Mouse (Mus musculus) G1E (cell line): ENCODE measurements around the gene Rce1. TPM values are rescaled to one million over a fixed set of nuclear protein-coding genes. Genes with fewer than 3 reads are reported as not detected.
A peak's percentile ranks its signal among the peaks of the same experiment; 100 is the strongest.

Experiments
- ATAC-seq: 2 replicates; pipeline ENCODE4 v1.8.0; 2016; ENCODE audit warnings: mild to moderate bottlenecking; ENCODE audit not compliant: insufficient number of reproducible peaks, poor library complexity, low FRiP score, severe bottlenecking; ENCODE audit errors: extremely low read depth
- DNase-seq: peaks from one replicate; pipeline ENCODE4 v3.0.0; 2012; ENCODE audit warnings: low spot score
- H3K27me3 ChIP-seq: 2 replicates; pipeline ENCODE4 v1.6.1; 2012; ENCODE audit warnings: mild to moderate bottlenecking, low read length, inconsistent platforms; ENCODE audit not compliant: insufficient read depth
- H3K36me3 ChIP-seq: replicated peaks from 2 replicates; pipeline ENCODE3; 2012; ENCODE audit warnings: mild to moderate bottlenecking, inconsistent platforms
- H3K4me1 ChIP-seq: 2 replicates; pipeline ENCODE4 v1.6.1; 2012; ENCODE audit warnings: low read depth, low read length, inconsistent platforms, mixed read lengths; ENCODE audit not compliant: insufficient read depth
- H3K4me3 ChIP-seq: 2 replicates; pipeline ENCODE4 v1.5.1; 2012; ENCODE audit warnings: low read depth, mild to moderate bottlenecking, inconsistent platforms, low read length, moderate library complexity, mixed read lengths
- H3K9me3 ChIP-seq: replicated peaks from 2 replicates; pipeline ENCODE4 v1.6.1; 2012; ENCODE audit warnings: inconsistent platforms
- CTCF ChIP-seq: IDR thresholded peaks from 2 replicates; pipeline ENCODE4 v1.5.1; 2012; ENCODE audit warnings: low read depth, low read length, inconsistent platforms, mixed read lengths
- GATA1 ChIP-seq: IDR thresholded peaks from 2 replicates; pipeline ENCODE4 v1.6.1; 2012; ENCODE audit warnings: borderline replicate concordance, low read length, inconsistent platforms, mixed read lengths
- GATA2 ChIP-seq: IDR thresholded peaks from 2 replicates; pipeline ENCODE4 v1.6.1; 2012; ENCODE audit warnings: low read depth, low read length, inconsistent platforms, borderline replicate concordance
- POLR2AphosphoS5 ChIP-seq: IDR thresholded peaks from 2 replicates; pipeline ENCODE4 v1.6.1; 2012; ENCODE audit warnings: low read depth, low read length, inconsistent platforms; ENCODE audit not compliant: insufficient replicate concordance
- TAL1 ChIP-seq: conservative IDR thresholded peaks from 2 replicates; pipeline ENCODE4 v1.6.1; 2012; ENCODE audit warnings: low read depth, low read length, inconsistent platforms, mixed read lengths
- polyA plus RNA-seq: library from polyadenylated mRNA; stranded (reverse); fragments of >175 nt; gene quantifications from 2 replicates; pipeline ENCODE4 v1.2.3, GENCODE M21; 2012
- total RNA-seq, 2 experiments: library from RNA; stranded (forward) in 1 of 2; stranded (reverse) in 1 of 2; fragments of 200-1000 nt in 1 of 2; fragments of >200 nt in 1 of 2; fragmentation: Nextera tagmentation in 1 of 2; gene quantifications; 2 replicates each; pipeline ENCODE4 v1.2.3; 2014 to 2017

The Rce1 gene
- total RNA-seq (2014; fragmentation: Nextera tagmentation) (16.3 and 21.9 TPM in 2 replicates), total RNA-seq (2017) (16.0 and 19.7 TPM in 2 replicates), polyA plus RNA-seq (16.1 and 33.9 TPM in 2 replicates)

GRCm38 (mm10) chr19:4625179-4625828 lies at the start of gene Rce1:
TSS of gene Rce1 (minus strand) at chr19:4625641.
- Histone ChIP-seq H3K36me3 (peaks cover 53% of the 10 kb centered on the region), H3K27me3 (no peaks in the 10 kb centered on the region), H3K4me1 (peaks cover 41% of the 10 kb centered on the region), H3K4me3 (peak within 1 kb of the TSS; percentile 91), H3K9me3 (no peaks in the 10 kb centered on the region)
- TF ChIP-seq CTCF = no peak
- TF ChIP-seq TAL1 = no peak
- TF ChIP-seq GATA2 = no peak
- no peak for TF ChIP-seq GATA1
- TF ChIP-seq POLR2AphosphoS5 = no peak
- DNase-seq (peak; percentile 96), ATAC-seq (peak; percentile 72; the same call in 1 of the 2 replicates)

GRCm38 (mm10) chr19:4672401-4672800 lies 47.0 kb upstream of the Rce1 start:
- H3K4me3 ChIP-seq = no peak overlapping the region
- no peaks in the 10 kb centered on the region for H3K36me3 ChIP-seq
- H3K27me3 ChIP-seq = 0 out of 2 replicates have a peak, but pooled peaks cover 2% of the 10 kb centered on the region
- no peaks in the 10 kb centered on the region for H3K4me1 ChIP-seq
- DNase-seq (no peak), ATAC-seq (no peak)
- no peaks in the 10 kb centered on the region for H3K9me3 ChIP-seq
- no peak for TF ChIP-seq CTCF
- no peak for TF ChIP-seq TAL1
- no peak for TF ChIP-seq GATA1
- TF ChIP-seq GATA2 = no peak
- TF ChIP-seq POLR2AphosphoS5 = no peak

GRCm38 (mm10) chr19:4670776-4671175 lies 45.3 kb upstream of the Rce1 start:
- Histone ChIP-seq H3K9me3 (no peaks in the 10 kb centered on the region), H3K36me3 (no peaks in the 10 kb centered on the region), H3K4me1 (no peaks in the 10 kb centered on the region), H3K27me3 (0 out of 2 replicates have a peak, but pooled peaks cover 2% of the 10 kb centered on the region), H3K4me3 (no peak overlapping the region)
- DNase-seq (no peak), ATAC-seq (no peak)
- no peak for TF ChIP-seq CTCF
- TF ChIP-seq POLR2AphosphoS5 = no peak
- TF ChIP-seq GATA2 = no peak
- no peak for TF ChIP-seq GATA1
- no peak for TF ChIP-seq TAL1

GRCm38 (mm10) chr19:4666815-4667214 lies 41.4 kb upstream of the Rce1 start:
- Histone ChIP-seq H3K36me3 (no peaks in the 10 kb centered on the region), H3K4me1 (no peaks in the 10 kb centered on the region), H3K9me3 (no peaks in the 10 kb centered on the region), H3K4me3 (no peak overlapping the region), H3K27me3 (peaks cover 12% of the 10 kb centered on the region)
- TF ChIP-seq GATA2 = no peak
- no peak for TF ChIP-seq GATA1
- TF ChIP-seq POLR2AphosphoS5 = no peak
- ATAC-seq (no peak), DNase-seq (no peak)

- TF ChIP-seq TAL1 (no peak), CTCF (no peak), GATA2 (no peak), POLR2AphosphoS5 (no peak), GATA1 (no peak)
- DNase-seq (no peak), ATAC-seq (no peak)
- no peaks in the 10 kb centered on the region for H3K36me3 ChIP-seq
- H3K9me3 ChIP-seq = no peaks in the 10 kb centered on the region
- peaks cover 10% of the 10 kb centered on the region for H3K27me3 ChIP-seq
- no peak overlapping the region for H3K4me3 ChIP-seq
- H3K4me1 ChIP-seq = no peaks in the 10 kb centered on the region; the same call in 1 of the 2 replicates
These were observed 32.7 kb upstream of the Rce1 start for GRCm38 (mm10) chr19:4658156-4658555.

GRCm38 (mm10) chr19:4646917-4647492 lies 21.6 kb upstream of the Rce1 start:
- Histone ChIP-seq H3K36me3 (no peaks in the 10 kb centered on the region), H3K4me3 (no peak overlapping the region), H3K9me3 (no peaks in the 10 kb centered on the region), H3K27me3 (peaks cover 5% of the 10 kb centered on the region), H3K4me1 (no peaks in the 10 kb centered on the region)
- no peak for DNase-seq
- TF ChIP-seq GATA2 (no peak), TAL1 (no peak), GATA1 (no peak), POLR2AphosphoS5 (no peak), CTCF (no peak)
- ATAC-seq = no peak
